Mouse (Mus musculus): Measurements from ENCODE around the gene Piwil4. TPM values are rescaled to one million over a fixed set of nuclear protein-coding genes. Genes with fewer than 3 reads are reported as not detected.

The Piwil4 gene
- polyA plus RNA-seq, 1 experiment from 2014 or later: 0.06 TPM

- no peak for DNase-seq
- 69% methylated on average over 3 of the region's 3 CpGs for whole genome bisulfite sequencing (ENCODE audit: insufficient replicate concordance)
Measured at GRCm38 (mm10) chr9:14666071-14666470, 74.5 kb downstream of the Piwil4 start.

GRCm38 (mm10) chr9:14663591-14663990, 76.9 kb downstream of the Piwil4 start:
- WGBS (ENCODE audit: insufficient replicate concordance): 71% methylated on average over 2 of the region's 2 CpGs
- DNase-seq (no peak), ATAC-seq (no peak)
- H3K27me3 ChIP-seq (ENCODE audit: insufficient read depth, low read length): no peaks in the 10 kb centered on the region
- H3K4me3 ChIP-seq (ENCODE audit: low read depth, low read length): no peak overlapping the region
- no peaks in the 10 kb centered on the region for H3K9me3 ChIP-seq (ENCODE audit: low read length)
- no peak for TF ChIP-seq CTCF (IDR thresholded peaks at IDR 0.05; ENCODE audit: low read depth)
- TF ChIP-seq EP300 (IDR thresholded peaks at IDR 0.05; ENCODE audit: low read depth): no peak
- no peak overlapping the region for H3K27ac ChIP-seq (ENCODE audit: low read depth)
- no peak overlapping the region for H3K9ac ChIP-seq (replicated peaks)
- H3K4me2 ChIP-seq (ENCODE audit: low read depth, low read length): no peak overlapping the region
- no peaks in the 10 kb centered on the region for H3K4me1 ChIP-seq (ENCODE audit: insufficient read depth)
- H3K36me3 ChIP-seq (replicated peaks; ENCODE audit: insufficient read depth, low read length): no peaks in the 10 kb centered on the region

More at GRCm38 (mm10) chr9:14666071-14666470, 74.5 kb downstream of the Piwil4 start:
- H3K27me3 ChIP-seq (ENCODE audit: insufficient read depth, low read length): no peaks in the 10 kb centered on the region
- H3K4me2 ChIP-seq (ENCODE audit: low read depth, low read length): no peak overlapping the region
- H3K9ac ChIP-seq (replicated peaks): no peak overlapping the region
- ATAC-seq: no peak
- H3K9me3 ChIP-seq (ENCODE audit: low read length): no peaks in the 10 kb centered on the region
- no peak for TF ChIP-seq CTCF (IDR thresholded peaks at IDR 0.05; ENCODE audit: low read depth)
- TF ChIP-seq EP300 (IDR thresholded peaks at IDR 0.05; ENCODE audit: low read depth): no peak
- H3K4me3 ChIP-seq (ENCODE audit: low read depth, low read length): no peak overlapping the region
- H3K36me3 ChIP-seq (replicated peaks; ENCODE audit: insufficient read depth, low read length): no peaks in the 10 kb centered on the region
- H3K4me1 ChIP-seq (ENCODE audit: insufficient read depth): no peaks in the 10 kb centered on the region
- H3K27ac ChIP-seq (ENCODE audit: low read depth): no peak overlapping the region

GRCm38 (mm10) chr9:14662876-14663275, 77.7 kb downstream of the Piwil4 start:
- WGBS (ENCODE audit: insufficient replicate concordance): 60% methylated on average over 7 of the region's 7 CpGs

DNA sequence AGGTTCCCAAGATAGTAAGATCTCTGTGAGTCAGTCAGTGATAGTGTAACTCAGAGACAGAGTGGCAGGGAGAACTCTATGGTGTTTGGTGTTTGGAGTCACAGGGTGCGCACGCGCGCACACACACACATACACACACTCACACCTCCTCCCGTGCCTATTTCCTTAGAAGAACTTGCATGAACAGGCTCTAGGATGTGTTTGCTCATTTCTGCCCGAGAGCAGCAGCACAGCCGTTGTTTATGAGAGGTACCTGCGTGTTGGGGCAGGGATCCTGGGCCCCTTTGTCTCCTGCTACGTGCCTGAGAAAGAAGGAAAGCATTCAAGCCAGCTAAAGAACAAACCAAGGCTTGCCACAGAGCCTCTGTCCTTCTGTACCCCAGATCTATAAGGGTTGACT, 78.4 kb downstream of the Piwil4 start:
- H3K9me3 ChIP-seq (ENCODE audit: low read length): no peaks in the 10 kb centered on the region
- no peaks in the 10 kb centered on the region for H3K27me3 ChIP-seq (ENCODE audit: insufficient read depth, low read length)
- no peaks in the 10 kb centered on the region for H3K4me1 ChIP-seq (ENCODE audit: insufficient read depth)
- H3K9ac ChIP-seq (replicated peaks): no peak overlapping the region
- H3K36me3 ChIP-seq (replicated peaks; ENCODE audit: insufficient read depth, low read length): no peaks in the 10 kb centered on the region
- 79% methylated on average over 9 of the region's 9 CpGs for WGBS (ENCODE audit: insufficient replicate concordance)
- no peak for TF ChIP-seq EP300 (IDR thresholded peaks at IDR 0.05; ENCODE audit: low read depth)
- no peak for TF ChIP-seq CTCF (IDR thresholded peaks at IDR 0.05; ENCODE audit: low read depth)
- H3K4me2 ChIP-seq (ENCODE audit: low read depth, low read length): no peak overlapping the region
- DNase-seq: no peak
- no peak overlapping the region for H3K27ac ChIP-seq (ENCODE audit: low read depth)
- no peak overlapping the region for H3K4me3 ChIP-seq (ENCODE audit: low read depth, low read length)
- ATAC-seq: no peak

More at GRCm38 (mm10) chr9:14662876-14663275, 77.7 kb downstream of the Piwil4 start:
- TF ChIP-seq CTCF (IDR thresholded peaks at IDR 0.05; ENCODE audit: low read depth): no peak
- DNase-seq (no peak), ATAC-seq (no peak)
- Histone ChIP-seq H3K9ac (replicated peaks) (no peak overlapping the region), H3K4me2 (ENCODE audit: low read depth, low read length) (no peak overlapping the region), H3K9me3 (ENCODE audit: low read length) (no peaks in the 10 kb centered on the region), H3K36me3 (replicated peaks; ENCODE audit: insufficient read depth, low read length) (no peaks in the 10 kb centered on the region), H3K27ac (ENCODE audit: low read depth) (no peak overlapping the region), H3K4me1 (ENCODE audit: insufficient read depth) (no peaks in the 10 kb centered on the region), H3K4me3 (ENCODE audit: low read depth, low read length) (no peak overlapping the region), H3K27me3 (ENCODE audit: insufficient read depth, low read length) (no peaks in the 10 kb centered on the region)

DNA sequence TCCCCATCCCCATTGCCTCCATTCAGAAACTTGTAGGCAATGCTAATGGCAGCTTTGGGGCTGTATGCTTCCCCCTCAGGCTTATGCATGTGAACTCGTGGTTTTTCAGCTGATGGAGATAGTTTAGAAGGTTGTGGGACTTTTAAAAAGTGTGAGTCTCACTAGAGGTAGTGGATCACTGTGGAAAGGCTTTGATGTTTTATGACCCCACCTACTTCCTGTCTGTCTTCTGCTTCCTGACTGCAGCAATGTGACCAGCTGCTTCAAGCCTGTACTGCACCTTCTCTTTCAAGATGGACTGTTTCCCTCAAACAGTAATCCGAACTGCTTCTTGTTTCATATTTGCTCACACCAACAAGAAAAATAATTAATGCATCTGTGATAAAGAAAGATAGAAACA, 82.6 kb downstream of the Piwil4 start:
- TF ChIP-seq CTCF (IDR thresholded peaks at IDR 0.05; ENCODE audit: low read depth) (no peak), EP300 (IDR thresholded peaks at IDR 0.05; ENCODE audit: low read depth) (no peak)
- ATAC-seq (no peak), DNase-seq (no peak)
- Histone ChIP-seq H3K9ac (replicated peaks) (no peak overlapping the region), H3K4me1 (ENCODE audit: insufficient read depth) (no peaks in the 10 kb centered on the region), H3K9me3 (ENCODE audit: low read length) (no peaks in the 10 kb centered on the region), H3K27me3 (ENCODE audit: insufficient read depth, low read length) (no peaks in the 10 kb centered on the region), H3K36me3 (replicated peaks; ENCODE audit: insufficient read depth, low read length) (no peaks in the 10 kb centered on the region), H3K27ac (ENCODE audit: low read depth) (no peak overlapping the region), H3K4me2 (ENCODE audit: low read depth, low read length) (no peak overlapping the region), H3K4me3 (ENCODE audit: low read depth, low read length) (no peak overlapping the region)
- WGBS (ENCODE audit: insufficient replicate concordance): 24% methylated on average over 2 of the region's 2 CpGs

GRCm38 (mm10) chr9:14654010-14654409, 86.5 kb downstream of the Piwil4 start:
- no peak overlapping the region for H3K9ac ChIP-seq (replicated peaks)
- no peaks in the 10 kb centered on the region for H3K4me1 ChIP-seq (ENCODE audit: insufficient read depth)
- no peaks in the 10 kb centered on the region for H3K9me3 ChIP-seq (ENCODE audit: low read length)
- H3K4me3 ChIP-seq (ENCODE audit: low read depth, low read length): no peak overlapping the region
- no peak overlapping the region for H3K27ac ChIP-seq (ENCODE audit: low read depth)
- no peak overlapping the region for H3K4me2 ChIP-seq (ENCODE audit: low read depth, low read length)
- DNase-seq: no peak
- no peaks in the 10 kb centered on the region for H3K27me3 ChIP-seq (ENCODE audit: insufficient read depth, low read length)
- no peaks in the 10 kb centered on the region for H3K36me3 ChIP-seq (replicated peaks; ENCODE audit: insufficient read depth, low read length)
- ATAC-seq: no peak
- 71% methylated on average over 2 of the region's 2 CpGs for WGBS (ENCODE audit: insufficient replicate concordance)
- peak; percentile 42 for TF ChIP-seq CTCF (IDR thresholded peaks at IDR 0.05; ENCODE audit: low read depth)
- TF ChIP-seq EP300 (IDR thresholded peaks at IDR 0.05; ENCODE audit: low read depth): no peak

DNA sequence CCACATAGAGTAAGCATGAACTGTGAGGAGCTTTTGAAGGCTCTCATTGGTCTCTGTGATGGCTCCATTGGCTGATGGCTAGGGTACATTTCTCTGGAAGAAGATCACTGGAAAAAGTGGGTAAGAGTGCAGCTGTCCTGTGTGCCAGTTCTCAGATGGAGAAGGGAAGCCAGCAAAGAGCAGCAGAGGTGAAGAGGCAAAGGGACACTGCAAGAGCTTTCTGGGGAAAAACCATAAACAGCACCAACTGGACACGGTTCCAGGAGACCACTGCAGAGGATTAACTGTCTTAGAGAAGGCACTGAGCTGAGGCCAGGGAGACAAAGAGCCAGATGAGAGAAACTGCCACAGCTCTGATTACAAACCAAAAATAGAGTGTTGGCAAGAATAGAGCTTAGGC, 87.8 kb downstream of the Piwil4 start:
- no peak overlapping the region for H3K27ac ChIP-seq (ENCODE audit: low read depth)

More for the DNA sequence above, 87.8 kb downstream of the Piwil4 start:
- 59% methylated on average over 1 of the region's 1 CpGs for WGBS (ENCODE audit: insufficient replicate concordance)
- H3K9ac ChIP-seq (replicated peaks): no peak overlapping the region
- no peak for TF ChIP-seq CTCF (IDR thresholded peaks at IDR 0.05; ENCODE audit: low read depth)
- TF ChIP-seq EP300 (IDR thresholded peaks at IDR 0.05; ENCODE audit: low read depth): no peak
- no peaks in the 10 kb centered on the region for H3K4me1 ChIP-seq (ENCODE audit: insufficient read depth)
- no peaks in the 10 kb centered on the region for H3K36me3 ChIP-seq (replicated peaks; ENCODE audit: insufficient read depth, low read length)
- DNase-seq: no peak
- H3K4me2 ChIP-seq (ENCODE audit: low read depth, low read length): no peak overlapping the region
- no peaks in the 10 kb centered on the region for H3K9me3 ChIP-seq (ENCODE audit: low read length)
- no peaks in the 10 kb centered on the region for H3K27me3 ChIP-seq (ENCODE audit: insufficient read depth, low read length)
- no peak overlapping the region for H3K4me3 ChIP-seq (ENCODE audit: low read depth, low read length)
- no peak for ATAC-seq
